Mouse (Mus musculus) liver, embryonic 14.5 days (tissue): ENCODE results near the gene Tfdp2. TPM values are rescaled to one million over a fixed set of nuclear protein-coding genes. Genes with fewer than 3 reads are reported as not detected.

ENCODE experiments used
- ATAC-seq: fragments of 200-750 bp; cut with Nextera tagmentation; 2 replicates; pipeline ENCODE4 v1.8.0; 2017; ENCODE audit warnings: moderate number of reproducible peaks, mild to moderate bottlenecking, moderate library complexity; ENCODE audit not compliant: insufficient read depth
- DNase-seq, 3 experiments: peaks; one replicate each; pipeline ENCODE4 v3.0.0-alpha.2; 2012 to 2013; ENCODE audit warnings: low read depth in 3 of 3, low spot score in 3 of 3
- H3K27ac ChIP-seq: fragments of 300-500 bp; sonication (generic); 2 replicates; pipeline ENCODE4 v1.5.1; 2014; ENCODE audit warnings: moderate library complexity, mild to moderate bottlenecking, control low read depth, inconsistent platforms
- H3K27me3 ChIP-seq: fragments of 300-500 bp; sonication (generic); 2 replicates; pipeline ENCODE4 v1.6.1; 2014; ENCODE audit warnings: mild to moderate bottlenecking, low read length, moderate library complexity; ENCODE audit not compliant: control insufficient read depth, insufficient read depth
- H3K36me3 ChIP-seq: fragments of 300-500 bp; sonication (generic); replicated peaks from 2 replicates; pipeline ENCODE4 v1.6.1; 2014; ENCODE audit warnings: low read depth; ENCODE audit not compliant: control insufficient read depth, insufficient read depth
- H3K4me1 ChIP-seq, 2 experiments: fragments of 200-500 bp in 1 of 2; fragments of 300-500 bp in 1 of 2; sonication (generic) in 1 of 2; replicated peaks; 2 replicates each; pipeline ENCODE4 v1.6.1; 2012 to 2014; ENCODE audit warnings: antibody characterized with exemption in 1 of 2, inconsistent platforms in 1 of 2, low read length in 1 of 2; ENCODE audit not compliant: control insufficient read depth in 2 of 2, insufficient read depth in 2 of 2
- H3K4me2 ChIP-seq: fragments of 300-500 bp; sonication (generic); 2 replicates; pipeline ENCODE4 v1.6.1; 2014; ENCODE audit warnings: low read depth, mild to moderate bottlenecking, control low read depth, moderate library complexity
- H3K4me3 ChIP-seq, 2 experiments: fragments of 200-500 bp in 1 of 2; fragments of 300-500 bp in 1 of 2; sonication (generic) in 1 of 2; 2 replicates each; pipeline ENCODE4 v1.5.1; 2012 to 2014; ENCODE audit warnings: low read depth in 2 of 2, low read length in 2 of 2, mild to moderate bottlenecking in 2 of 2, control low read depth in 1 of 2, inconsistent platforms in 1 of 2, moderate library complexity in 1 of 2; ENCODE audit not compliant: insufficient read depth in 1 of 2
- H3K9ac ChIP-seq: fragments of 300-500 bp; sonication (generic); replicated peaks from 2 replicates; pipeline ENCODE4 v1.6.1; 2014; ENCODE audit warnings: mild to moderate bottlenecking, control low read depth, moderate library complexity
- H3K9me3 ChIP-seq: fragments of 300-500 bp; sonication (generic); 2 replicates; pipeline ENCODE4 v1.6.1; 2016; ENCODE audit warnings: low read length, mixed read lengths; ENCODE audit not compliant: control insufficient read depth
- CTCF ChIP-seq: IDR thresholded peaks from 2 replicates; pipeline ENCODE4 v1.5.1; 2016; ENCODE audit warnings: antibody characterized with exemption, low read depth, control low read depth
- EP300 ChIP-seq: IDR thresholded peaks from 2 replicates; pipeline ENCODE4 v1.6.1; 2016; ENCODE audit warnings: antibody characterized with exemption, low read depth
- WGBS: fragments of 180-500 bp; shearing (Covaris S2); extraction: QIAGEN DNeasy Blood & Tissue Kit; methylation state at CpG from one replicate; pipeline ENCODE4 v1.1.7; 2014; ENCODE audit not compliant: insufficient replicate concordance; 5-methylcytosine and 5-hydroxymethylcytosine counted together
- polyA plus RNA-seq, 2 experiments: library from polyadenylated mRNA; depleted of rRNA in 1 of 2; stranded (reverse) in 1 of 2; unstranded in 1 of 2; fragments of >200 nt; fragmentation: Nextera tagmentation in 1 of 2; extraction: Ambion mirVana in 1 of 2; gene quantifications; 2 replicates each; pipeline versions ENCODE4 v1.2.1 to v1.2.3; 2012 to 2014

The Tfdp2 gene
- polyA plus RNA-seq, 2 experiments = 43.3 to 101 TPM

DNA sequence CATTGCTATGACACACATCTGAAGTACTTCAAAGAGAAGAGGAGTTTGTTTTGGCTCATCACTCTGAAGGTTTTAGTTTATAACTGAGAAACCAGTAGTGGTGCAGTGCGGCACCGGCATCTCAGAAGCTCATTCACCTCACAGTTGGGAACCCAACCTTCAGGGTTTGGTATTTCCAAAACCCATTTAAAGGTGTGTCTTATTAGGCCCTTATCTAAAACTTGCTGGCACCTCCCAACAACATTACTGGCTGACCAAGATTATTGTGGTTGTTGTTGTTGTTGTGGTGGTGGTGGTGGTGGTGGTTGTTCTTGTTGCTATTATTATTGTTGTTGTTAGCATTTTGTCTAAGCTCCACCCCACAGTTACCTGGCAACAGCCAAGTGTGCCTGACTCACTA is 58.7 kb downstream of the Tfdp2 start:
- Histone ChIP-seq H3K4me3 (no peak overlapping the region), H3K9me3 (no peaks in the 10 kb centered on the region), H3K27me3 (no peaks in the 10 kb centered on the region), H3K4me2 (peak overlapping the region; percentile 35), H3K36me3 (no peaks in the 10 kb centered on the region), H3K4me1 (peaks cover 31 to 32% of the 10 kb centered on the region in 2 experiments), H3K9ac (peak overlapping the region; percentile 31), H3K27ac (peak overlapping the region; percentile 92)
- 76% methylated on average over 2 of the region's 2 CpGs for WGBS
- TF ChIP-seq EP300 = peak; percentile 84
- no peak for TF ChIP-seq CTCF
- peak; percentile 56 to 73 (median 65) for DNase-seq
- peak; percentile 48 for ATAC-seq

DNA sequence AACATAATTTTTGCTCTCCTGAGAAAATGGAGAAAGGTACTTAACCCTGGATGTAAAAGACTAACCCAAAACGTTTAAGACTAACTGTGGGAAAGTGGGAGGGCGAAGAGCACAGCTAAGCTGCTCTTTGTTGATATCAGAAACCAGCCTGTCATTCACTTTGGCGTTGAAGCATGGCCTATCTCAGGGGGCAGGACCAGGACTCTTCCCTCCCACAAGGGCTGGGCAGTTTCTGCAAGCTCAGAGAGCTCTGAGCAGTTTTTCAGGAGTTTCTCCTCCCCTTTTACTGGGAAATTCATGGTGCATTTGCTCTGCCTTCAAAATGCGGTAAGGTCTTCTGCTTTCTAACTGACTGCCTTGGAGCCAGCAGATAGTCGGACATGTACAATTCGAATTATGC is 62.4 kb downstream of the Tfdp2 start:
- Histone ChIP-seq H3K36me3 (peaks cover 8% of the 10 kb centered on the region), H3K27ac (peak overlapping the region; percentile 96), H3K4me1 (peaks cover 33 to 43% of the 10 kb centered on the region in 2 experiments), H3K4me3 (peak overlapping the region; percentile 78 to 93), H3K9me3 (no peaks in the 10 kb centered on the region), H3K4me2 (peak overlapping the region; percentile 54), H3K27me3 (no peaks in the 10 kb centered on the region), H3K9ac (peak overlapping the region; percentile 96)
- ATAC-seq (peak; percentile 95), DNase-seq (peak; percentile 95 to 96 (median 96))
- 8% methylated on average over 6 of the region's 6 CpGs for WGBS
- TF ChIP-seq EP300 (peak; percentile 87), CTCF (no peak)

DNA sequence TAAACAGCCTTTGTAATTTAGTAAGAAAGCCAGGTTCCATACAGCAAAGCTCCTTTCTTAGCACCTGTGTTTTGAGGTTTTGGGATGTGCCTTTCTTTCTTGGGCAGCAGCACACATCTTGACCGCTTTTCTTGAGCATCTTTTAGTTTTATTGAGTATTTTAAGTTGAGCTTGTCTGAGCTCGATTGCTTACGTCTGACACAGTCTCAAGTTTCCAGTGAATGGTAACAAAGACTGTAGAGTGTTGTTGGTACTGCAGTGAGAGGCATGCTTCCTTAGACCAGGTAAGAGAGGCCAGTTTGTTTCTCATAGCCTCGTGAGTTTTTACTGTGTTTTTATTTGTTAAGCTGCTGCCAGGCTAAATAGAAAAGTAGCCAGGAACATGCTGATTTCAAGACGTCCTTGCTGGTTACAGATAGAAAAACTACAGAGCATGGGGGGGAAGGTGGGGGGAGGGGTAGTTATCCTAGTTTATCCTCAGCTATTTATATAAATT is 63.0 kb downstream of the Tfdp2 start:
- Histone ChIP-seq H3K9me3 (no peaks in the 10 kb centered on the region), H3K36me3 (peaks cover 8% of the 10 kb centered on the region), H3K4me3 (peak overlapping the region; percentile 78 to 93), H3K9ac (peak overlapping the region; percentile 96), H3K4me1 (peaks cover 28 to 38% of the 10 kb centered on the region in 2 experiments), H3K27me3 (no peaks in the 10 kb centered on the region), H3K4me2 (peak overlapping the region; percentile 54), H3K27ac (peak overlapping the region; percentile 96)
- TF ChIP-seq EP300 = no peak
- no peak for TF ChIP-seq CTCF
- ATAC-seq (peak; percentile 40; the same call in 1 of the 2 replicates), DNase-seq (peak; percentile 56 to 70 (median 64))
- WGBS = 6% methylated on average over 5 of the region's 5 CpGs

DNA sequence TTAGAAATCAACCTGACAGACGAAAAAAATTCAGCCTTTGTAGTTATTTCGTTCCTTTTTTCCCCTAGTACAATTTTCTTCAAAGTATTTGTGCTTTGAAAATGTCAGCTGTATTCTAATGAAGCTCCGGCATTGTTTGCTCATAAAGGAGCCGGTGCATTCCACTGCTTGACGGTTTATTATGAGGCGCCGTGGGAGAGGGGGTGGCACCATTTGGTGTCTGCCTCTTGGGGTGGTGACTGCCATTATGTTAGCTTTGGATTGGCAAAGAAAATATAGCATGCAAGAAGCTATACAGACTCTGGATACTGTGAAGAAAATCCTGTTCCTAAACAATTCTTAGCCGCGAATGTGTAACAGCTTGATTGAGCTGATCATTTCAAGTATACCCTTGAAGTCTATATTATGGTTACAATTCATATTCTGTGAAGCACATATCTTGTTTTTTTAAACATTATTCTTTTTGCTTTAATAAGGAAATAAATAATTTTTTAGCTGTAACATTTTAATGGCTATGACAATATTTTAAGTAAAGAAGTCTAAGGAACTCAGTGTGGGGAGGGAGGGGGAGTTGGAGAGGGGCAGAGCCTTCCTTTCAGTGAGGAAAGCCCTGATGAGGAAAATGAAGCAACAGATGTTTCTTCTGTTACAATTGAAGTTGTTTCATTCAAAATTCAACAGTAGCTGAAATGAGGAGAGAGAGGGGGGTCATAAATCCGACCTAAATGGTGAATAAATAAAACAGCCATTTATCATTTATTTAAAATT is 63.9 kb downstream of the Tfdp2 start:
- TF ChIP-seq EP300 = no peak
- TF ChIP-seq CTCF = no peak
- peak; percentile 39; the same call in 1 of the 2 replicates for ATAC-seq
- H3K4me3 ChIP-seq = peak overlapping the region; percentile 78 to 93
- peaks cover 11% of the 10 kb centered on the region for H3K36me3 ChIP-seq
- DNase-seq = peak; percentile 46 to 58 (median 54)
- H3K27me3 ChIP-seq = no peaks in the 10 kb centered on the region
- peak overlapping the region; percentile 75 for H3K9ac ChIP-seq
- H3K4me2 ChIP-seq = peak overlapping the region; percentile 77
- peaks cover 19 to 32% of the 10 kb centered on the region in 2 experiments for H3K4me1 ChIP-seq
- H3K9me3 ChIP-seq = no peaks in the 10 kb centered on the region
- WGBS = 6% methylated on average over 10 of the region's 10 CpGs
- H3K27ac ChIP-seq = peak overlapping the region; percentile 68

DNA sequence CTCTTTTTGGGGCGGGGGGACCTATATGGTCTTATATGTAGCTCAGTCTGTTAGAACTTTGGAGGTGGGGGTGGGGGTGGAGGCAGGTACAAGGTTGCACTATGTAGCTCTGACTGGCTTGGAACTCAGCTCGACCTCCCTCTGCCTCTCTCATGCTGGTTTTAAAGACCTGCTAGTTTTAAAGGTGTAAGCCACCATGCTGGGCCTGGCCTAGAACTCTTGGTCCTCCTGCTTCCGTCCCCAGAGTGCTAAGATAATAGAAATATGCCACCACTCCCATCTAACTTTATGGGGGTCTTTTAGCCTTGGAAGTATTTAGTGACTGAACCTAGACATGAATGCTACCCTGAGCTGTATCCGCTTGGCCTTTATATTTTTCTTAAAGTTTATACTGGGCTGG is 65.0 kb downstream of the Tfdp2 start:
- ATAC-seq (no peak), DNase-seq (no peak)
- H3K9me3 ChIP-seq = no peaks in the 10 kb centered on the region
- no peak for TF ChIP-seq CTCF
- no peak for TF ChIP-seq EP300
- H3K27ac ChIP-seq = peak overlapping the region; percentile 55
- H3K4me3 ChIP-seq = peak overlapping the region; percentile 78 to 93
- no peaks in the 10 kb centered on the region for H3K27me3 ChIP-seq
- WGBS = 62% methylated on average over 4 of the region's 4 CpGs
- peak overlapping the region; percentile 72 for H3K9ac ChIP-seq
- peaks cover 17% of the 10 kb centered on the region for H3K36me3 ChIP-seq
- peaks cover 21 to 28% of the 10 kb centered on the region in 2 experiments for H3K4me1 ChIP-seq
- peak overlapping the region; percentile 77 for H3K4me2 ChIP-seq
